Mouse (Mus musculus) spleen, postnatal 36 days (tissue): ENCODE results near the gene Trim44.

Source experiments
- DNase-seq, 2 experiments: peaks; one replicate each; pipeline ENCODE4 v3.0.0; 2022; ENCODE audit warnings: low spot score in 2 of 2, mixed read lengths in 1 of 2

Gene Trim44

DNA sequence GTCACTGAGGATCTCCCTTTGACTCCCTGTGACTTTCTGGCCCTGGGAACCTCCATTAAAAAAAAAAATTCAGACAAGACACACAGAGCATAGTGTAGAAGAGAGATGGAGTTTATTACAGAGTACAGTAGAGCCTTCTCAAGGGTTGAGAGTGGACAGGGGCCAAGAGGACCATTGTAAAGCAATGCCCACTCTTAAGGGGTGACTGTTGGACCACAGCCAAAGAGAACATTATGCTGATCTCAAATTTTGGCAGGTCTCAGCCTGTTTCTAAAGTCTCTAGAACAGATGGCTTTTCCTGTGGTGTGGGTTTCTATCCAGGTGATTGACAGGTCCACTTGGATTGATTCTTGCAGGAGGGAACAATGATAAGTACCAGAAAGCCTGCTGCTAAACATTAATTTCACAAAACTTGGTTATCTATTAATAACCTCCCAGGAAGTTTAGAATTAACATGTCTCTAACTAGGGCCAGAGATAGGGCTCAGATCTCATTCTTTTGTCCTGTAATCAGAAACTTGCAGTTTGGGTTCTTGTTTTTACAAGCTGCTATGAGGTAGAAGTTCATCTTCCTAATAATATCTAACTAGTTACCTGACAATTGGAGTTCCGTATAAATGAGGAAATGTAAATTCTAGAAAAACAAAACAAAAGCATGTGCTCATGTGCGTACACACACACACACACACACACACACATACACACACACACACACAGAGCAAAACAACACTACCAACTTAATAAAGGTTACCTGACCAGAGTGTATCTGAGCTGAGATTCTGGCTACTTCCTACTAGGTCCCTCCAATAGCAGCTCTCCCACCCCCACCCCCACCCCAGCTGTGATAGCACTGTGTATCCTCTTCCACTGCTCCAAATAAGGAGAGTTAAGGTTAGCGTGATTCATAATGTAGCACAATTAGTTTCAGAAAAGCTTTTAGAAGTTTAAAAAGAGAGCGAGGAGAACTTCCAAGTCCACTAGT lies 1.0 kb downstream of the Trim44 start:
- no peak for DNase-seq

DNA sequence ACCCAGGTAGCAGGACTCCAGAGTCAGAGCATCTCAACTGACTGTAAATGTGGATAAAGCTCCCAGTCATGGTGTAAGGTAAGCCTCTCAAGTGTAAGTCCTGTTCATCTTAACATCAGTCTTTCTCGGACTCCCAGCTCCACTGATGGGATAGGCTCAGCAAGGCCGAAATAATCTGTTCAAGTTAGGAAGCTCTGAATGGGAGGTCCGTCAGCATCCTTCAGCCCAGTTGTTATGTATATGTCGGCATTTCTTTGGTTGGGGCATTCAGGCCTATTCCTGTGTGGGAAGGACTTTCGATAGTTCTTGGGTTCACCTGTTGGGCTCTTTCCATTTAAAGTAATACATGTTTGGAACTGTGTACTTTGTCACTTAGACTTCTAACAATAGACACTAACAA lies 3.6 kb downstream of the Trim44 start:
- DNase-seq = no peak

DNA sequence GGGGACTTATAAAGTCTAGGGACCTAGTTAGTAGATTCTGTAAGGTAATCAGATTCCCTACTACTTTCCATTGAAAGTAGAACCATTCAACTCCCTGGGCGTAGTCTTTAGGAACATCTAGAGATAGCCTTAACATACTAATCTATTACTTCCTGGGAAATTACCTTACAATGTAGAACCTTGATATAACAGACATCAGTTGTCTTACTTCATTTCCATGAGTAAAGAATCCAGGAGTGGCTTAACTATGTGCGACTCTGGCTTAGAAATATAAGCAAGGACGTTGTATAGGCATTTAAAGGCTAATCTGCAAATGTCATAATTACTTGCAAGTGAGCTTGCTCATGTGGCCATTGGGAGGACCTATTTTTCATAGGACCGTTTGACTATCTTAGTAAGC lies 4.3 kb downstream of the Trim44 start:
- no peak for DNase-seq

DNA sequence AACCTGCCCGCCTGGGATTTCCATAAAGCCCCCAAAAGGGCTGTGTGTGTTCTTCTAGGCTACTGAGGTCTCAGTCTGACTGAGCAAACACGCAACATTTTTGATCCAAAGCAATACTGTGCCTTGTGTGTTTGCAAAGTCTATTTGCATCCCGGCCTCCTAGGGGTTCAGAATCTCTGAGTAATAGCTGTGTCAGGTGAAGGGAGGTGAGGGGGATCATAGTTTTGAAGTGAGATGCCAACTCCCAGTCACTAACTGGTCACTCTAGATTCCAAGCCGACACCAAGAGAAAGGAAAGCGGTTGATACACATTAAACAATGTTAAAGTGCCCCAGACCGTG lies 6.3 kb downstream of the Trim44 start:
- DNase-seq = no peak

DNA sequence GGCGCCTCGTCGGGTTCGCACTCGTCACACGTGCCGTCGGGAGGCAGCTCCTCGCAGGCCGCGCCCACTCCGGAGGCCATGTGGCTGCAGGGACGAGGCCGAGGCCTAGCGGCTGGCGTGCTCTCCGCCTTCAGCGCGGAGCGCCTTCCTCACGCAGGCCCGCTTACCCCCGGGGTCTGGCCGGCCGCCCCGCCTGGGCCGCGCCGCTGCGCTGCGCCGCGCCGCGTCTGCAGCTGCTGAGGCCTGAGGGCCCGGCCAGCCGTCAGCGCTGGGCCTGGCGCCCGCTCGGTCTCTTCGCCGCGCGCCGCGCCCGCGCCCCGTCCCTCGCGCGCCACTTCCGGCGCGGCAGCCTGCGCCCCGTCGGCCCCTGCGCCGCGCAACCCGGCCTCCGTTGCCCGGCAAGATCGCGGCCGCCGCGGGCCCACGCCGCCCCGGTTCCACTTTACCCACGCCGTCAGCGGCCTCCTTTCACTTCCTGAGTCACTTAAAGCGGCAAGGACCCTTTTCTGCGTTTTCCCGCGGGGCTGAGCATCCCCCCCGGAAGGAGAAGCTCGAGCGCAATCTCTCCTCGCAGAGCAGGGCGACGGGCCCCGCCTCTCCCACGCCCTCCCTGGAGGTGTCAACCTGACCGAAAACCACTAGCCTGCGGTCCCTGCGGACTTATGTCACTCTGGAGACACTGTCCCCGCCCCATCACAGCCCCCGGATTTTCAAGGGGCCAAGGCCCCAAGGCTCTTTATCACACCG lies 6.8 kb downstream of the Trim44 start:
- peak; percentile 91 to 92 for DNase-seq

DNA sequence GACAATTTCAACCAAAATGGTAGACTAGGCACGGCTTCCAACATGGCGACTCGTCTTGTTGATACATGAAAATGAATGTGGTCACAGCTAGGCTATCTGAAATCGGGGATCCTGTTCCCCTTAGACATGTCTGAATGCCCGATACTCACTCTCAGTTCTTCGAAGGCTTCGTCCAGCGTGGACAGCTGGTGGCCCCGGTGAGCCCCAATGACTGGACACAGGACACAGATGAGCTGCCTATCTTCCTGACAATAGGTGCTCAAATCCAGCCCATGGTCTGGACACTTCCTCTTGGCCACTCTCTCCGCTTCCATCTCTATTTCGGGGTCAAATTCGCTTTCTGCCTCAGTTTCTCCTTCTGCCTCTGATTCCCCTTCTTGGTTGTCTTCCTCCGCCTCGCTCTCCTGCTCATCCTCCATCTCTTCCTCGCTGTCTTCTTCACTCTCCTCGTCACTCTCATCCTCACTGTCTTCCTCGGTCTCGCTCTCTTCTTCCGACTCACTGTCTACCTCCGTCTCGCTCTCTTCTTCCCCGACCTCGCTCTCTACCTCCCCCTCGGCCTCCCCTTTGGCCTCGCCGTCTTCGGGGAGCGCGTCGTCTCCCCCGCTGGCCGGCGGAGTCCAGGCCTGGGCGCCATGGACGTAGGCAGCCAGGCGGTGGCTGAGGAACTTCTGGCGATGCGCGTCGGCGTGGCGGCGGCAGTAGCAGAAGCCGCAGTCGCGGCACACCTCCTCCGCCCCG lies 7.6 kb downstream of the Trim44 start:
- DNase-seq = no peak

DNA sequence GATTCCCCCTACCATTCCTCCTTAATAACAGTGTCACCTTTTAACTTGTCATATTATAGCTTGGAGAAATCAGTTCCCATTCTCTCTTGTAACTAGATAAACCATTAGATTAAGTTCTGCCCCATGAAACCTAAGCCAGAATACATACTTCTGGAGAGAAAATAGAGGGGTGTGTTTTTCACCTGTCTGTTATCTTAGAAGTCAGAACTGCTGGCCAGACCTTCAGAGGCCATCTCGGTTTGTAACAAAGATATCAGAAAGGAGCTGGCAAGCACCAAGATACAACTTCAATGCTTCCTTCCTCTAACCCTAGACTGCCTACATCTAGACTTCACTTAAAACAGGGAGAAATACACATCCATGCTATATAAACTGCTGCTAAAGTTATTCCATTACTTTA lies 11.1 kb downstream of the Trim44 start:
- no peak for DNase-seq

DNA sequence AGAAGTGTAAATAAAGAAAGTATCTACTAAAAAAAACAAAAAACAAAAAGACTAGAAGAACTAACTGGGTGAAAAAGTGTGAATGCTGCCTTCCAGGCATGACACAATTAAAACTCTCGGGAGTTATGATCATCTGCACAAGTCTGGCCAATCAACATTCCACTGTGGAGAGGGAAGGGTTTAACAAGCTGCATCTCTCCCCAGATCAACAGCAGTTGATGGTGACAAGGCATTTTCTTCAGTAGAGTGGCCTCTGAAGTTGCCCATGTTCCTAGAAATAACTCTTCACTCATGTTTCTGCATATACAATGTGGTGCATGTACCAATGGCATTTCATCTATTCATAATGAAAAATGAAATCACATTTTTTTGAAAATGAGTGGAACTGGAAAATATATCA lies 14.2 kb downstream of the Trim44 start:
- no peak for DNase-seq

DNA sequence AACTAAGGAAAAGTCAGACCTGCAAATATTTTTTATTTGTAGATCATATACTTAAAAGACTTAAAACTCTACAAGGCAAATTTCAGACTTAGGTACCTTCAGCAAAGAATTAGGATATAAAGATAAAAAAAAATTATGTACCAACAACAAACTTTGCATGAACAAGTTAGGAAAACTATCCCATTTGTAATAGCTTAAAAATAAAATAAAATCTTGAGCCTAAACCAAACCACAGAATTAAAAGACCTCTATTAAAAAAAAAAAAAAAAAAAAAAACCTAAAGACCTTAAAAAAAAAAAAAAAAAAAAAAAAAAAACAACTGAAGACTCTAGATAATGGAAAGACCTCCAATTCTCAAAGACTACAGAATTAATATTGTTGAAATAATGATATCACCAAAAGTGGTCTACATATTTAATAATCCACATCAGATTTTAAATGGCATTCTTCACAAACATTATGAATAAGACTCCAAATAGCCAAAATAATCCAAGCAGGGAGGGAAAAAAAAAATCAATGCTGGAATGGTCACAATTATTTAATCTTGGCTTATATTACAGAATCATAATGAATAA lies 22.2 kb downstream of the Trim44 start:
- DNase-seq = no peak

DNA sequence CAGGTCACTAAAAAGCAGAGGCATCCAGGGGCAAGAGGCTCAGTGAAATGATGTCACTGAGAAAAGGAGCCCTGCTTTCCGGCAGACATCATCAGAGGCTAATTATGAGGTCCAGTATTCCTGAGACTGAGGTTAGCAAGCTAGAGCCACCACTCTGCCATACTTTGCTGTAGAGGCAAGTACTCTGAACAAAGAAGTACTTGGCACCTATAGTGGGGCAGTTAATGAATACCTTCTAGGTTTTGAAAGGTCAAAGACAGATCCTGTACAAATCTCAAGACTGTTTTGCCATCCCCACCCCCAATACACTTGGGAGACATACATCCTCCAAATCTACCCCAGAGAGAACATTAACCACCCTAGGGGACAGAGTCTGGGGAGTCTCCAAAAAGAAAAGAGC lies 23.1 kb downstream of the Trim44 start:
- DNase-seq = no peak

DNA sequence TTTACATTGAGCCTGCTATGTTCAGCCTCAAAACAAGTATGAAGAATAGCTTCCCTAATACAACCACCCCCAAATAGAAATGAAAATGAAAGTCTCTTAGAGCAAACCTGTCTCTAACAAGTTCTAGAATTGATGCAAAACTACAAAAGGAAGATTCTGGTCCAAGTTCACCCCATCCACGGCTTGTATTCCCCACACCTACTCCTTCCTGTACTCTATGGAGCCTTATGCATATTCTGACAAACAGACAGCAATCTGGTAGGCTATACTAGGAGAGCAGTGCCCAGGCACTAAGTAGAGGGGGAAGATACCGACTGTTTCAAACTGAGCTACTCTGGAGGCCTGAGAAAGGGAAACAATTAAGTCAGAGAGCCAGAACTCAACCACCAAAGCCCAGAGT lies 23.6 kb downstream of the Trim44 start:
- DNase-seq = no peak

DNA sequence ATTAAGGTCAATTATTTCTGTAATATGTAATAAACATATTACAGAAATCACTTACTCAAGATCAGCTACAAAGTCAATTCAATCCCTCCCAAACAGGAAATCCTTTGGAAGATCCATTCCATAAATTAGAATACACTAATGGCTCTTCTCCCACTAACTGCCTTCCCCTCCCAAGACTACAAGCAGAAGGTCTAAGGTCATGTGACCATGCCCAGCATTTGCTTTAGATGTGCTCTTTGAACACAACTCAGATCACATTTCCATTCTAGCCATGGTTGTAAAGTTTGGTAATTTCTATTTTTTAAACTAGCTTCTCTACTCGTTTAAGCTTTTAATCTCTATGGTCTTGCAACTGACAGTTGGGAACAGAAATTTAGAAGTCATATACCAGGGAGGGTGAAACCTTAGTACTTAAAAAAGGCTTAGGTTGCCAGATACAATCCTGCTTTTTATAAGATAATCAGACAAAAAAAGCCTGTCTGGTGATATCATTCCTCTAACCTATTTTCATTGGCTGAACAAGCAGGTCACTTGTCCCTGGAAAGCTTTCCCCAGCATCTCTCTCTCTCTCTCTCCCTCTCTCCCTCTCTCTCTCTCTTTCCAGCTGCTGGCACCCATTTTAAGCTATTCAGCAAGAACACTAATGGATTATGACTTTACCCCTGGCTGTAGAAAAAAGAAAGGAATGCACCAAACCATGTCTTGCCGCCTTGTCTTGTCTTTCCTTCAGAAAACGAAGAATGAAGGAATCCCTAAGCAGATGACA lies 24.4 kb downstream of the Trim44 start:
- no peak for DNase-seq

DNA sequence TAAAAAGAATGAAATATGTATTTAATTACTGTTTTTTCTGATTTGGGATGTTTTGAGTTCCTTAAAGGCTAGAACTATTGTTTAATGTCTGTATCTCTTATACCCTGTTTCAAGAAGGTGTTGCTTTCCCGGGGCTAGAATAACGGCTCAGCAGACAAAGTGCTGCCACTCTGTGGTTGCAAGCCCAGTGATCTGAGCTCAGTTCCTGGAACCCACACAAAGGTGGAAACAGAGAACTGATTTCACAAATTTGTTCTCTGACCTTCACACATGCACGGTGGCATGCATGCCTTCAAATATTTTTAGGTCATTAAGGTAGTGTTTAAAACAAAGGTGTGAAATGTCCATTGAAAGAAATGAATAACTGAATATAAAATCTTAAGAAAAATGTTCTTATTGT lies 25.1 kb downstream of the Trim44 start:
- peak; percentile 25 to 27 for DNase-seq

DNA sequence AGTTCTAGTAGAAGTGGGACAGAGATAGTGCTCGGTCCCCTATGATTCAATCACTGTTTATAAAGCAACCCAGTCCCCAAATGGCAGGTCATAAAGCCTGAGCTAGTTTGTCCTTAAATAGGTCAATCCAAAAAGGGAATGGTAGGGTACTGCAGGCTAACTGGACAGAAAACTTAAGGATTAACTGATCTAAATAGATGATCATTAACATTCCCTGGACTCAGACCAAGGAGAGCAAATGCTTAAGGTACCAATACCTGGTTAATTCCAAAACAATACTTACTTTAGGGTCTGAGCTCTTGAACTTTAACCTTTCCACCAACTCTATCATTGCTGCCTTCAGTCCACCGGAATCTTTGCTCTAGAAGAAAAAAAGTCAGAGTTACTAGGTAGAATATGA lies 27.0 kb downstream of the Trim44 start:
- no peak for DNase-seq

DNA sequence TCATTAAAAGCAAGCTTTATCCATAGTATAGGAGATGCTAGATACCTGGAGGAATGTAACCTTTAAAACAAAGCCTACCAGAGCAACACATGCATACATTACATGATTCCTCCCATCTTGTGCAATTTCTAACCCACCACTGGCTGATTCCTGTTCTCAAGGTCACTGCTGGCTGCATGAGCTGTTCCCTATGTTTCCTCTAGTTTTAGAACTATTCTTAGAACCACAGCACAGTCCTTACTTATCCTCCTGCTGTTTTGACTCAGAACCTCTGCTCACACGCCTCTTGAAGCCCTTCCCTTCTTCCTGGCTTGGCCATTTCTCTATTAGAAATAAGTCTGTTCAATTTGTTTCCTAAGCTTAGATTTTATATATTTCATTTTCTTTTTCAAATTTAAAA lies 28.7 kb downstream of the Trim44 start:
- no peak for DNase-seq

DNA sequence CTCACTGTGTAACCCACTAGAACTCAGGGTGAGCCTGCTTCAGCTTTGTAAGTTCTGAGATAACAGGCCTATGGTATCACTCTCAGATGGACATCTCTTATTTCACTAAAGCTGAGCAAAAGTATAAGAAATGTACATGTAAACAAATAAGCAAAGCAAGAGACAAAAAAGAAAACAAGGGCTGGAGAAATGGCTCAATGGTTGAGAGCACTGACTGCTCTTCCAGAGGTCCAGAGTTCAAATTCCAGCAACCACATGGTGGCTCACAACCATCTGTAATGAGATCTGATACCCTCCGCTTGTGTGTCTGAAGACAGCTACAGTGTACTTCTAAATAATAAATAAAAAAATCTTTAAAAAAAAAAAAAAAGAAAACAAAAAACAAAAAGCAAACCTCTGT lies 29.2 kb downstream of the Trim44 start:
- no peak for DNase-seq

DNA sequence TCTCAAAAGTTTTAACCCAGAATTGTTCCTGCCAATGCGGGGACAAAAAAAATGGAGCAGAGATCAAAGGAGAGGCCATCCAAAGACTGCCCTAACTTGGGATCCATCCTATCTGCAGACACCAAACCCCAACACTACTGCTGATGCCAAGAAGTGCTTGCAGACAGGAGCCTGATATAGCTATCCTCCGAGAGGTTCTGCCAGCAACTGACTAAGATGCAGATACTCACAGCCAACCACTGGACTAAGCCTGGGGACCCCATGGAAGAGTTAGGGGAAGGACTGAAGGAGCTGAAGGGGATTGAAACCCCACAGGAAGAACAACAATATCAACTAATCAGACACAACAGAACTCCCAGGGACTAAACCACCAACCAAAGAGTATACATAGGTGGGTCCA lies 30.3 kb downstream of the Trim44 start:
- peak; percentile 33 to 53 for DNase-seq

DNA sequence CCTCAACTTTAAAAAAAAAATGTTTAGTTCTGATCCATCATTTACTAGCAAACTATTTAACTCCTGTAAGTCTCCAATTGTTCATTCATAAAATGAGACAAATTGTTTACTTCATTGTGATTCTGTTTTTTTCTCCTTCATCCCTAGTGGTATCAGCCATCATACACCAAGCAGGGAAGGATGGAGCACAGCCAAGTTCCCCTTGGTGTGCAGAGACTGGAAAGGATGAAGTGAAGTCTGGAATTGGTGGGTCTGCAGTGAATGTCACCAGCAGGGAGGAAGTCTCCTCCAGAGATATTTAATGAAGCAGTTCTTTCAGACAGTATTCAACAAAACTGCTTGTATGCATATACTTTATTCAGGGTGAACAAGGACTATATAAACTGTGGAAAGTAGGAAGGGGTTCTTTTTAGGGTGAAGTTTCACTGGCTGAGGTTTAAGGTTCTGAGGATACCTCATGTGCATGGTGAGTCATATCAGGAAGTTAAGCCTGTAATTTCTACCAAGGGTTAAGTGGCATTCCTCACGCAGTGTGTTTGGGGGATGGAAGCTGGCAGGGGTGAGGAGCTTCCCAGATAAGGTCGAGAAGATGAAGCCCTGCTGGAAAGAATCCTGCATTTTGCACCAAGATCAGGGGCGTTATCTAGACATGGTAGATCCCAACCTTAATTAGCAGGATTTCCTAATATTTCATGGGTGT lies 34.1 kb downstream of the Trim44 start:
- DNase-seq = no peak

DNA sequence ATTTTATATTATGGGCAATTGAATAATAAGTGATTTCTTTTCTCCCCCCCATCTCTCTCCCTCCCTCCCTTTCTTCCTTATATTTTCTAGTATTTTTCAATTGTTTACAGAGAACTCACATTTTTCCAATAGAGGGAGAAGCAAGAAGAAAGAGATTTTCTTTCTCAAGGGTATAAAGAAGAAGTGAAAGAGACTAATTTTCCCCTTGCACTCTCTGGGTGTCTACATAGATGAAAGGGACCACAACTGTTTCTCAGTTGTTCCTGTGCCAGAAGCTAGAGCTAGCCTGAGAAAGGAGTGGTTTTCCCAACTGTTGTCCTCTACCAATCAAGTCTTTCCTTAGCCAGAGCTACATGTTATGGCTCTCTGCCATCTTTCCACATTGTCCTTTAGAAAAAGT lies 34.9 kb downstream of the Trim44 start:
- DNase-seq = no peak

DNA sequence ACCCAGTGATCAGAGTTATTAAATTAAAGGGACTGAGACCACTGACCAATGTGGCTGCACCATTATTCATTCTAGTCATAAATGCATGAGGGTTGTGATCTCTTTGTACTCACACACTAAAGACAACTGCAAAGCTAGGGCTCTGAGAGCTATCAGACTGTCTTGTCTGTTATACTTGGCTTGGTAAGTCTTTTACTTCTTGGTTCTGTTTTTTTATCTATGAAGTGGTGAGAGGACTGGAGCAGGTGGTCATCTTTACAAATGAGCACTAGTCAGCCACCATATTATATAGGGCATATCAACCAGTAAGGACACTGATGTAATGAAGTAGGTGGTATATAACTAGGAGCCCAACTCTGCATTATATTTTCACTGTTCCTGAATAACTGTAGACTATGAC lies 36.3 kb downstream of the Trim44 start:
- DNase-seq = no peak
